In genomic region chr11:23074841-23075240, GRCm38 (mm10) we compare ENCODE assay signal across 19 mouse cellular contexts.
DNase-seq lines count a peak whose midpoint lies in the region; ATAC-seq lines count a peak whose summit lies in the region.
"Had no signal": no experiment of that assay in that cellular context is flagged by ENCODE, and none has a peak within 500 bp of the region (broad histone marks: within the 10 kb centered on the region; RNA-seq: fewer than 3 reads in every experiment).

No protein-coding gene starts in this region.

- H3K27ac ChIP-seq in hindbrain, embryonic 12.5 days = no peak overlapping the region
- H3K27ac ChIP-seq: embryonic facial prominence, embryonic 10.5 days; heart, embryonic 15.5 days; hindbrain, embryonic 14.5 days; midbrain, embryonic 13.5 days had no signal

- no peak overlapping the region for H3K9ac ChIP-seq in hindbrain, embryonic 12.5 days
- H3K9ac ChIP-seq: heart, embryonic 15.5 days; hindbrain, embryonic 14.5 days; lung, embryonic 14.5 days; midbrain, embryonic 13.5 days had no signal

- H3K36me3 ChIP-seq in hindbrain, embryonic 12.5 days = no peaks in the 10 kb centered on the region
- H3K36me3 ChIP-seq: embryonic facial prominence, embryonic 10.5 days; heart, embryonic 15.5 days; midbrain, embryonic 13.5 days had no signal

- DNase-seq in frontal cortex, postnatal 14 days (ENCODE audit: low spot score in 2 of 2) = no peak
- DNase-seq in right cerebral cortex, postnatal 25 days = peak; percentile 6
- no peak for DNase-seq in right cerebral cortex, postnatal 10 days (ENCODE audit: low spot score in 2 of 2)
- peak; percentile 82 for DNase-seq in brain, adult 2 months (ENCODE audit: low read depth, low spot score)
- peak; percentile 73 for DNase-seq in telencephalon, adult 2 months (ENCODE audit: low read depth, low spot score)
- DNase-seq: B cell, adult 2 months; cerebellum, postnatal 14 days; kidney, adult 11 months; kidney, postnatal 25 days; lung, embryonic 14.5 days; thymus, adult 2 months had no signal

- peak; percentile 99 for ATAC-seq in frontal cortex, adult (ENCODE audit: low TSS enrichment)
- ATAC-seq in hindbrain, embryonic 12.5 days (ENCODE audit: low FRiP score) = no peak
- no peak for ATAC-seq in inflammation-experienced regulatory T-cells, adult 6 months
- ATAC-seq: midbrain, embryonic 13.5 days had no signal

- H3K4me2 ChIP-seq in hindbrain, embryonic 12.5 days (replicated peaks) = no peak overlapping the region
- H3K4me2 ChIP-seq: heart, embryonic 15.5 days; hindbrain, embryonic 14.5 days; lung, embryonic 14.5 days; midbrain, embryonic 13.5 days had no signal

- H3K4me3 ChIP-seq in hindbrain, embryonic 12.5 days = no peak overlapping the region
- H3K4me3 ChIP-seq: embryonic facial prominence, embryonic 10.5 days; heart, embryonic 15.5 days; midbrain, embryonic 13.5 days; myocyte had no signal

- H3K4me1 ChIP-seq in hindbrain, embryonic 12.5 days = no peaks in the 10 kb centered on the region
- H3K4me1 ChIP-seq: embryonic facial prominence, embryonic 10.5 days; heart, embryonic 15.5 days; midbrain, embryonic 13.5 days had no signal

- WGBS in hindbrain, embryonic 12.5 days = 80% methylated on average over 7 of the region's 7 CpGs

- no peaks in the 10 kb centered on the region for H3K9me3 ChIP-seq in hindbrain, embryonic 12.5 days (replicated peaks)
- H3K9me3 ChIP-seq: embryonic facial prominence, embryonic 10.5 days; heart, embryonic 15.5 days; midbrain, embryonic 13.5 days had no signal

- no peaks in the 10 kb centered on the region for H3K27me3 ChIP-seq in hindbrain, embryonic 12.5 days
- H3K27me3 ChIP-seq: heart, embryonic 15.5 days; midbrain, embryonic 13.5 days had no signal

Comparison
In these comparisons a context has a peak if more than half of its experiments do, and no peak if none do; other contexts are left out.
1. DNase-seq: peak in right cerebral cortex, postnatal 25 days (single experiment), brain, adult 2 months (single experiment) and telencephalon, adult 2 months (single experiment); none in frontal cortex, postnatal 14 days (0 of 2) and right cerebral cortex, postnatal 10 days (0 of 2).